Mouse (Mus musculus): ENCODE measurements around the gene Idh2.

Idh2 gene

GRCm38 (mm10) chr7:80115224-80115590 lies at the start of gene Idh2:
Gene Idh2, minus strand, starts transcription at chr7:80115392.
- WGBS = 1% methylated on average over 29 of the region's 29 CpGs

GRCm38 (mm10) chr7:80160945-80161306 lies 45.7 kb upstream of the Idh2 start:
- 76% methylated on average over 8 of the region's 8 CpGs for WGBS

GRCm38 (mm10) chr7:80160293-80160944 lies 45.2 kb upstream of the Idh2 start:
- WGBS = 57% methylated on average over 7 of the region's 7 CpGs

GRCm38 (mm10) chr7:80158496-80159268 lies 43.5 kb upstream of the Idh2 start:
- WGBS = 96% methylated on average over 8 of the region's 8 CpGs

- WGBS = 64% methylated on average over 13 of the region's 13 CpGs
These were observed 41.6 kb upstream of the Idh2 start for GRCm38 (mm10) chr7:80156711-80157227.

- WGBS = 87% methylated on average over 3 of the region's 3 CpGs
These were observed 39.5 kb upstream of the Idh2 start for GRCm38 (mm10) chr7:80154689-80155088.

DNA sequence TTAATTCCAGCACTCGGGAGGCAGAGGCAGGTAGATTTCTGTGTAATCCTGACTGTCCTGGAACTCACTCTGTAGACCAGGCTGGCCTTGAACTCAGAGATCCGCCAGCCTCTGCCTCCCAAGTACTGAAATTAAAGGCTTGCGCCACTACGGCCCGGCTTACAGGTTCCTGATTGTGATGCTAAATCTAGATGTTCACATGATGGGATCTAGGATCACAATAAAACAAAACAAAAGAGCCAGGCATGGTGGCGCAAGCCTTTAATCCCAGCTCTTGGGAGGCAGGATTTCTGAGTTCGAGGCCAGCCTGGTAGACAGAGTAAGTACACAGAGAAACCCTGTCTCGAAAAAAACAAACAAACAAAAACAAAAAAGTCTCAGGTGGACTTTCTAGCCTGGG lies 37.6 kb upstream of the Idh2 start:
- 96% methylated on average over 8 of the region's 8 CpGs for WGBS

DNA sequence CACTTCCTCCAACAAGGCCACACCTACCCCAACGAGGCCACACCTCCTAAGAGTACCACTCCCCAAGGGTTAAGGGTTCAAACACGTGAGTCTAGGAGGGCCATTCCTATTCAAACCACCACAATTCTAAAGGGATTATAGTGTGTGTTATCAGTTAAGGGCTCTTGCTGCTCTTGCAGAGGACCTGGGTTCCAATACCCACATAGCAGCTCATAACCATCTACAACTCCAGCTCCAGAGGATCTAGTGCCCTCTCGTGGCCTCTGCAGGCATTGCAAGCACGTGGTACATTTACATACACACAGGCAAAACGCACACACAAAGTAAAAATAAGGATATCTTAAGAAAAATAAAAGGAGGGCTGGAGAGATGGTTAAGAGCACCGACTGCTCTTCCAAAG lies 37.0 kb upstream of the Idh2 start:
- 69% methylated on average over 6 of the region's 6 CpGs for WGBS

DNA sequence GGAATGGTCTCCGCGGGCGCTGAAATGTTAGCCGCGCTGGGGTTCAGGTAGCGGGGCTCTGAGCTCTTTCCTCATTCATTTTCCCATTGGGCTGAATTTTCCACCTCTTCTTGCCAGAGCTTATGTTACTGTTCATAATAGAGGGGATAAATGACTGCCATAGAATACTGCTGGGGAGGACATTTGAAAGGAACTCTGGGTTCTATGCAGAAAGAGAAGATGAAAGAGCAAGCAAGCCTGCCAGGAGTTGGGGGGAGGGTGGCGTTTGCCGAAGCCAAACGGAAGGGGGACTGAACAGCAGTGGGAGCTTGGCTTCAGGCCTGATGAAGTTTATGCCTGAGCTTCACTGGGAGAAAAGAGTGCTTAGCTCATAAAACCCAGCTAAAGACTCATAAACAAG lies 34.2 kb upstream of the Idh2 start:
- WGBS = 11% methylated on average over 9 of the region's 9 CpGs

- 87% methylated on average over 8 of the region's 8 CpGs for WGBS
These were observed 30.9 kb upstream of the Idh2 start for GRCm38 (mm10) chr7:80146077-80146476.

- WGBS = 88% methylated on average over 7 of the region's 7 CpGs
These were observed 29.5 kb upstream of the Idh2 start for GRCm38 (mm10) chr7:80144695-80145094.

- 24% methylated on average over 22 of the region's 22 CpGs for WGBS
These were observed 28.4 kb upstream of the Idh2 start for GRCm38 (mm10) chr7:80143331-80144273.

GRCm38 (mm10) chr7:80140815-80141214 lies 25.6 kb upstream of the Idh2 start:
- WGBS = 22% methylated on average over 9 of the region's 9 CpGs

DNA sequence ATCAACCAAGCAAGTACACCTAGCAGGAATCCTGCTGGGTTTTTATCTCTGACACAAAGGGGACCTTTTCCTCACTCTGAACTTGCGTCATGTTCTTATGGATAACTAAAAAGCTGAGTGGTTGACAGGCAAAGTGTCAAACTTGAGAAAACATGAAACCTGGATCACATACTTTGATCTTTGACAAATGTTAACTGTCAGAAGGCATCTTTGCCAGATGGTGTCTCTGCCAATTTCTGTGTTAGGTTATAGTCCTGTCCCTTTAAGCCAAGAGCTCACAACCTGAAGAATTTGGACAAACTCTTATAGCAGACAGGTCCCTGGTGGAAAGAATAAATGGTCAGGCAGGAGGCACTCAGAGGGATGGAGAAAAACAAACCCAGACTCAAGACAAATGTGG lies 23.2 kb upstream of the Idh2 start:
- WGBS = 85% methylated on average over 1 of the region's 1 CpGs

GRCm38 (mm10) chr7:80135173-80135532 lies 20.0 kb upstream of the Idh2 start:
- 81% methylated on average over 1 of the region's 1 CpGs for WGBS

- 38% methylated on average over 8 of the region's 8 CpGs for WGBS
These were observed 19.4 kb upstream of the Idh2 start for GRCm38 (mm10) chr7:80134454-80135172.

- WGBS = 64% methylated on average over 9 of the region's 9 CpGs
These were observed 17.3 kb upstream of the Idh2 start for GRCm38 (mm10) chr7:80132541-80132940.

DNA sequence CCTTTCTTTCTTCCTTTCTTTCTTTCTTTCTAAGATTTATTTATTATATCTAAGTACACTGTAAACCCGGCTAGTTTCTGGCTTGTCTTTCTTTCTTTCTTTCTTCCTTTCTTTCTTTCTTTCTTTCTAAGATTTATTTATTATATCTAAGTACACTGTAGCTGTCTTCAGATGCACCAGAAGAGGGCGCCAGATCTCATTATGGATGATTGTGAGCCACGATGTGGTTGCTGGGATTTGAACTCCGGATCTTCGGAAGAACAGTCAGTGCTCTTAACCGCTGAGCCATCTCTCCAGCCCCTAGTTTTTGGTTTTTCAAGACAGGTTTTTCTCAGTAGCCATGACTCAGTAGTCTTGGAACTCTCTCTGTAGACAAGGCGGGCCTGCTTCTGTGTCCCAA lies 16.1 kb upstream of the Idh2 start:
- WGBS = 73% methylated on average over 7 of the region's 7 CpGs

- 63% methylated on average over 12 of the region's 12 CpGs for WGBS
These were observed 15.3 kb upstream of the Idh2 start for GRCm38 (mm10) chr7:80130344-80131055.

DNA sequence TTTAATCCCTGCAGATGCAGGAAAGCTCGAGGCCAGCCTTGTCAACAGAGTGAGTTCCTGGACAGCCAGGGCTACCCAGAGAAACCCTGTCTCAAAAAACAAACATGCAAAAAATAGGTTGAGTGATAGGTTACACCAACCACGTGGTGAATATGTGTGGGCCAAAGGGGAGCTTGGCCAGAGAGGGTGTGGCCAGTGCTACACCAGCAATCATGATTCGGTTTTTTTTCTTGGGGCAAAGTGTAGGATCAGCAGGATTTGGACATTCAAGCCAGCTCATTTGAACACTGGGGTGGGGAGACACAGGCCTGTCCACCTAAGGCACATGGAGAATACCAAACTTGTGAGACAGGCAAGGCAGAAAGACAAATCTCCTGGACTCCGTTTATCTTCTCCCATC lies 14.1 kb upstream of the Idh2 start:
- 68% methylated on average over 4 of the region's 4 CpGs for WGBS

- 97% methylated on average over 2 of the region's 2 CpGs for WGBS
These were observed 8.5 kb upstream of the Idh2 start for GRCm38 (mm10) chr7:80123672-80124071.
